Mouse (Mus musculus): Measurements from ENCODE around the gene St3gal4.

The St3gal4 gene

GRCm38 (mm10) chr9:35048449-35048848 lies 70.6 kb downstream of the St3gal4 start:
- no peak for DNase-seq (ENCODE audit: low spot score in 2 of 2)

- DNase-seq (ENCODE audit: low spot score in 2 of 2) = peak; percentile 94 to 95
Measured at GRCm38 (mm10) chr9:35045756-35046155, 73.3 kb downstream of the St3gal4 start.

GRCm38 (mm10) chr9:35045031-35045531 lies 74.0 kb downstream of the St3gal4 start:
- DNase-seq (ENCODE audit: low spot score in 2 of 2) = peak; percentile 67 to 72

- DNase-seq (ENCODE audit: low spot score in 2 of 2) = no peak
Measured at GRCm38 (mm10) chr9:35044458-35044857, 74.6 kb downstream of the St3gal4 start.

DNA sequence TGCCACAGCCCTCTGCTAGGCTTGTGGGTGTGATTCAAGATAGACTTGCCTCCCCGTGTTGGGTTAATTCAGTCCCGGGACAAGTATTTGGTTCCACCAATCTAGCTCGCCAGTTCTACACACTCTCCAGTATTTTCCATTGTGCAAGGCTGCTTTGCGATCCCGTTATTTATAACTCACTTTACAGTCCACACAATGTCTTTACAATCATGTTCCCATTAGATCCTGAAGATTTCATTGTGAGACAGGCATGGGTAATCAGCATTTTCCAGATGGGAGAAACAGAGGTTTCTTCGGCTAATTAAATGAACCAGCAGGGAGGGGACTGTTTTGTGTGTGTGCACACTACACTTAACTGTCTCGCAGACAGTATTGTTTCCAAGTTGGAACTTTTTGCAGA lies 75.4 kb downstream of the St3gal4 start:
- DNase-seq (ENCODE audit: low spot score in 2 of 2) = no peak

DNA sequence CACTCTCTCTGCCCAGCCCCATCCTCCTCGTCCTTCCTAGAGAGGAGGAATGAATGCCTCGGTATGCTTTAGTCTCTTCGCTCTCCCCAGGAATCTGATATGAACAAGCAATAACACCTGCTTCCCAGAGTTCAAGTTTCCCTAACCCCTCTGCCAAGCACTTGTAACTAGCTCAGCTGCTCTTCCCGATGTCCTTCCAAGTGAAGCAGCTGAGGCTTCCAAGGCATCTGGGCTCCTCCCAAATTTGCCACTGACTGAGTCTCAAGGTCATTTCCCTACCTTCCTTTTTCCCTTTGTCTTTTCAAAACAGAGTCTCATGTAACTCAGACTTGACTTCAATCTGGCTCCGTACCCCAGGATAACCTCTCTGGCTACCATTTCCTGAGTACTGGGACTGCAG lies 77.6 kb downstream of the St3gal4 start:
- DNase-seq (ENCODE audit: low spot score in 2 of 2) = no peak

DNA sequence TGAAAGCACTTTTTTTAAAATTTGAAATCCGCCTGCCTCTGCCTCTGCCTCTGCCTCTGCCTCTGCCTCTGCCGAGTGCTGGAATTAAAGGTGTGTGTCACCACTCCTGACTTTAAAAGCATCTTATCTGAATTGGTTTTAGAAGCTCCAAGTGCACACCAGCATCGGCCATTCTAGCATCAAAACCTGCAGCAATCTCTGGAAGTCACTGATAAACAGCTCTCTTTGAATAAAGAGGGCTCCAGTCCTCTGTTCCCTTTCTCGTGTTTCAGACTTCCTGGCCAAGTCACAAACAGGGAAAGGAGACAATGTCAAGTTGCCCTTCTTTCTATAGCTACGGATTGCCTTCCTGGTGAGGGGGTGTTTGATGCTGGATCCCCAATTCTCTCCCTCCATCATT lies 79.2 kb downstream of the St3gal4 start:
- DNase-seq (ENCODE audit: low spot score in 2 of 2) = no peak

DNA sequence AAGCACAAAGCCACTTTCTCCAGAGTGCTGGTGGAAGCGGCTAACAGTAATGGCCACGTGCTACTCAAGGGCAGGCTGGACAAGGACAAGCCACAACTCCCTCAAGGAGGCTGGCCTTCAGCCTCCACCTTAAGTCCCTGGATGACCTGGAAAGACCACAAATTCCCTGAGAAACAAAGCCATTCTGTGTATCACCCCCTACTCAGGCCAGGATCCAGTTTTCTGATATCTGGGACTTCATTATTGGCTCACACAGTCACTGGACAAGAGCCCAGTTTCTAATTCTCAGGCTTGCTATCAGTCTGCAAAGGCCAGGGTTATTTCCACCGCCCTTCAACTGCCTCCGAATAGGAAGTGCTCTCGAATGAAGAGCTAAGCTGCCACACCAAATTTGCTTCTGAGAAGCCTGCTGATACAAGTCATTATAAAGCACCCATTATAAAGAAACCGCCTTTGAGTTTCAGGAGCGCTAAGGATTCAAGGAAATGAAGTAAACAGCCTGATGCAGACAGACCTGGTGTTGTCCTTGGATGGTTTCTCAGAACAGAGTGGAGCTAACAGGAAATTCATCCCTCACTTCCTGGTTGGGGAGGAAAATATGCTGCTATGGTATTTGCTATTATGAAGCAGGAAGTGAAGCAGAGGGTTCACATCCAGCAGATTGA lies 80.0 kb downstream of the St3gal4 start:
- peak; percentile 86 to 90 for DNase-seq (ENCODE audit: low spot score in 2 of 2)

DNA sequence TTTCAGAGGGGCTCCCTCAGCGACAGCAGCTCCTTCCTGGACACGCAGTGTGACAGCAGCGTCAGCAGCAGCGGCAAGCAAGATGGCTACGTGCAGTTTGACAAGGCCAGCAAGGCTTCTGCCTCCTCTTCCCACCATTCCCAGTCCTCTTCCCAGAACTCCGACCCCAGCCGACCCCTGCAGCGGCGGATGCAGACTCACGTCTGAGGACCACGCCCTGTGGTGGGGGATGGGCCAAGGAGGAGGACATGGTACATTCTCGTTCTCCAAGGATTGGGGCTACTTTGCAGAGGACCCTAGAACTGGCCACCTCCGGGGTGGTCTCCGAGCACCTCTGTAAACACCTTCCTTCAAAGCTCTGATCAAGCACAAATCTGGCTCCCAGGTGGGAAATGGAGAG lies 84.0 kb downstream of the St3gal4 start:
- no peak for DNase-seq (ENCODE audit: low spot score in 2 of 2)

- no peak for DNase-seq (ENCODE audit: low spot score in 2 of 2)
Measured at GRCm38 (mm10) chr9:35032457-35032856, 86.6 kb downstream of the St3gal4 start.

DNA sequence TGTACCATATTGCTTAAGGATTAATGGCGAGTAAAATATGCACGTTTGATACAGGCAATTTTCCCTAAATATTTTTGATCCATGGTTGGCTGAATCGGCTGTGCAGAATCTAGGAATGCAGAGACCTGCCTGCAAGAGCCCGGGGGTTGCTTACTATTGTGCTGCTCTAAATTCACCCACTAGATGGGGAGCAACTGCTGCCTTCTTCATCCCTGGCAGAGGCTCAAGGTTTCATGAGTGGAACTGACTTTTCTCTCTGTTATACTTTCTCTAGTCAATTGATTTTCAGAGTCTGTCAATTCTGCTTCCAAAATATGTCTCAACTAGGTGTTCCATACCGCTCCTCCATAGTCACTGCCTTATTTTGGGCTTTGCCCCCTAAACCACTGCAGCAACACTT lies 88.2 kb downstream of the St3gal4 start:
- DNase-seq (ENCODE audit: low spot score in 2 of 2) = peak in 1 of 2 experiments; percentile 44

DNA sequence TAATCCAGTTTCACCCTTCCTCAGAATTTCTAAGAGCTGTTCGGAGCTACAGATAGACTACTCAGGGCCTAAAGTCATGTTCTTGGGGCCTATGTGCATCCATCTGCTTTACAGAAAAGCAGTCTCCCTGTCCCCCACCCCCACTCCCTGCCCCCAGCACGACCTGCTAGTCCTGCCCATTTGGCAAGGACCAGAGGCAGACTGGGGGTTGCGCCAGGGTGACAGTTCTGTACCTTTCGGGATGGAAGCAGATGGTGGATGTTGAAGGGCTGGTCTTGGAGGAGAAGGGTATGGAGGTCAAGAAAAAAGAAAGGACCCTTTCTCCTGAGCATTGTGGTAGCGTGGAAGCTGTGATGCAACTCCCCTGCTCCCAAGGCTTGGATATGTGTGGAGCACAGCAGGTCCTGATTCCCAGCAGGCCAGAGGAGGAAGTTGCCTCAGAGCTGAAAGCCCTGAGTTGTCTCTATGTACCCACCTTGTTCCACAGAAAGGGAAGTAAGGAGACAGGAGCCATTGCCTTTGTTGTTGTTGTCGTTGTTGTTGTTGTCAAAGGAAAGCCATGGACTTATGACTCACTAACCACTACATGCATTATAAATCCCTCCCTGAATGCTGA lies 91.6 kb downstream of the St3gal4 start:
- DNase-seq (ENCODE audit: low spot score in 2 of 2) = no peak

- peak in 1 of 2 experiments; percentile 49 for DNase-seq (ENCODE audit: low spot score in 2 of 2)
Measured at GRCm38 (mm10) chr9:35026897-35027311, 92.2 kb downstream of the St3gal4 start.

- no peak for DNase-seq (ENCODE audit: low spot score in 2 of 2)
Measured at GRCm38 (mm10) chr9:35026311-35026710, 92.8 kb downstream of the St3gal4 start.

- DNase-seq (ENCODE audit: low spot score in 2 of 2) = no peak
Measured at GRCm38 (mm10) chr9:35024591-35025496, 94.2 kb downstream of the St3gal4 start.

DNA sequence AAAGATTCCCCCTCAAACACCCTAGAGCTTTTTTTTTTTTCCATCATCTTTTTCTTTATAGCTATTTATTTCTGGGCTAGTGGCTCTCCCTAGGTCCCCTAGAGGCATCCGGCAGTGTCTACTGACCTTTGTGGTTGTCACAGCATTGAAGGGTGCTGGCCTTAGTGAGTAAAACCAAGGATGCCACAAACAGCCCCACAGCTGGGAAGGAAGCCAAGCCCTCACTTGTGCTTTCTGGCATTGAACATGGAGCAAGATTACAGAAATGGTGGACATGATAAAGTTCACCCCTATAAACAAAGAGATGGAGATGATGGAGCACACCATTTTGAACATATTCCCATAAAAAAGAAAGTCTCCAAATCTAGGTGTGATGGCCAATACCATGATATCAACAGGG lies 97.3 kb downstream of the St3gal4 start:
- DNase-seq (ENCODE audit: low spot score in 2 of 2) = no peak

GRCm38 (mm10) chr9:35020015-35020653 lies 98.9 kb downstream of the St3gal4 start:
- DNase-seq (ENCODE audit: low spot score in 2 of 2) = no peak

DNA sequence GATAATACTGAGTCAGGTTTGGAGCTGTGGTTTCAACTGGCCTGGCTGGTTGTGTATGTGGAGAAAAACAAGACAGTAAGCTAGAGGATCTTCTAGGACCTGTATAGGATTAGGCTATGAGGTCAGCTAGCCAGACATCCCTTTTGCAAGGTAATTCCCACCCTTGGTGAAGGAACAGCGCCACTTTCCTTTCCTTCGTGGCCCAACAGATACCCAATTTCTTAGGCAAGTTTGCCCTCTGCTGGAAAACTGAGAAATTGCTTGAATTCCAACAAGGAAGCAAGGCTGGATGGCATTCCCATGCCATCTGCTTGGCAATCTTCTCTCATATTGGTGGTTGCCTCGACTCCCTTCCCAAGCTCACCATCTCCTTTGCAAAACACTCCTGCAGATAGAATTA lies 99.7 kb downstream of the St3gal4 start:
- peak in 1 of 2 experiments; percentile 61 for DNase-seq (ENCODE audit: low spot score in 2 of 2)

GRCm38 (mm10) chr9:35018056-35018455 lies 101.0 kb downstream of the St3gal4 start:
- no peak for DNase-seq (ENCODE audit: low spot score in 2 of 2)

GRCm38 (mm10) chr9:35017563-35017962 lies 101.5 kb downstream of the St3gal4 start:
- DNase-seq (ENCODE audit: low spot score in 2 of 2) = no peak

DNA sequence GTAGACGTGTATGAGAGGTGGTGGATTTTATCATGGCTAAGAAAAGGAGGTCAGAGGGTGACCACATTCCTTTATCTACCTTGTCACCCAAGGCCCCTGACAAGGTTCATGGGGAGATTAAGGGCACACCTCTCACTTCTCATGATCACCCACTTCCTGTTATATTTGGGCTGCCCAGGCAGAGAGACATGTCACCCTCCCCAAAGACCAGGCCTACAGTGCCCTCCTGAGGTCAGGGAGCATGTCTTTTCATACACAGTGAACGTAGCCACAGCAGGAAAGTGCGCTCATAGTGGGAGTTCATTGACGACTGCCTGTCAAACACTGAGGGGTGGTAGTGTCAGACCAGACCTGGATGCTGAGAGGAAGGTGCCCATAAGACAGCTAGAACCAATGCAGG lies 102.3 kb downstream of the St3gal4 start:
- no peak for DNase-seq (ENCODE audit: low spot score in 2 of 2)

All from heart, adult 9 months (tissue).